Mouse (Mus musculus): Measurements from ENCODE around the gene Atp6v1e2. TPM values are rescaled to one million over a fixed set of nuclear protein-coding genes. Genes with fewer than 3 reads are reported as not detected.

Gene Atp6v1e2
- not detected in 2 replicates for polyA plus RNA-seq (2016; fragmentation: Nextera tagmentation; extraction: Ambion mirVana)

DNA sequence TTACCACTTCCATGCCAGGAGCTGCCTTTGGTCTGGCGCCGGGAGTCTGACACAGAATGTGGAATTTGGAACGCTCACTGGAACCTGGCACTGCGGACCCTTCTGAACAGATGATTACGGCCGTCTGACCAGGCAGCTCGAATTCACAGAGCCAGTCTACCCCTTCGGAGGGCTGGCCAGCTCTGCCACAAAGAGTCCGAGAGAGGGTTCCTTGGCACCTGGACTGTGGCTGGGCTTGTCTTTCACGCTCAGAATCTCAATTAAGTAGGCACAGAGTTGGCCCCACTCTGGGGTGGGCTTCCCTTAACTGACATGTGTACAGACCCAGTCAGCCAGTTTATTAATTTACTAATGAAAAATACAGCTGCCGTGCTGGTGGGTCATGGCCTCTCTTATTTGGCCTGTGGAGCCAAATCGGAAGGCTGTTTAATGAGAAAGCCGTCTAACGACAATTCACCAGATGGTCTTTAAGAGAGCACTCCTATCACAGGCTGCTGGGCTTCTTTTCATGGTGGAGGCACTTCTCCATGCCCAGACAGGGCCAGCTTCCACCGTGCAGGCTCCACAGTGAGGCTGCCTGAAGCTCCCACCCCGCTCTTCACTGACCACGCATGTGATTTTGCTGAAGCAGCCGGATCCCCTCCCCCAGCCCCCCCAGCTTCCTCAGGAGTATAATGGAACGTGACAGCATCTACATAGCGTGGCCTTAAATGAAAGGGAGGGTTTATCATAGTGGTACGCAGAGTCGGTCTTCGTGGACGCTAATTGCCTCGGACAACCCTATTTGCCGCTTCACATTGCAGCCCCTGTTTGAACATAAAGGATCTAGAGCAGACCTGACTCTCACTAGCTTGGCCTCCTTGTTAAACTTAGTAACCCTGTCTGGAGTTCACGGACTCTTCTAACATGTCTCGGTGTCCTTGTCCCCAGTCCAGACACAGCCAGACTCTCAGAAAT, at the start of gene Atp6v1e2:
Gene Atp6v1e2 (minus strand): TSS at position 58 of the 957 bp plus-strand sequence.
- no peak within 1 kb of the TSS for H3K4me3 ChIP-seq
- no peaks in the 10 kb centered on the region for H3K9me3 ChIP-seq (replicated peaks)
- no peak within 1 kb of the TSS for H3K27ac ChIP-seq
- no peak for ATAC-seq
- H3K27me3 ChIP-seq (replicated peaks): peaks cover 4% of the 10 kb centered on the region; the same call in 1 of the 2 replicates
- 83% methylated on average over 28 of the region's 28 CpGs for WGBS (ENCODE audit: insufficient replicate concordance)
- no peak within 1 kb of the TSS for H3K4me2 ChIP-seq
- H3K9ac ChIP-seq: no peak within 1 kb of the TSS
- H3K36me3 ChIP-seq: no peaks in the 10 kb centered on the region
- H3K4me1 ChIP-seq: no peaks in the 10 kb centered on the region

DNA sequence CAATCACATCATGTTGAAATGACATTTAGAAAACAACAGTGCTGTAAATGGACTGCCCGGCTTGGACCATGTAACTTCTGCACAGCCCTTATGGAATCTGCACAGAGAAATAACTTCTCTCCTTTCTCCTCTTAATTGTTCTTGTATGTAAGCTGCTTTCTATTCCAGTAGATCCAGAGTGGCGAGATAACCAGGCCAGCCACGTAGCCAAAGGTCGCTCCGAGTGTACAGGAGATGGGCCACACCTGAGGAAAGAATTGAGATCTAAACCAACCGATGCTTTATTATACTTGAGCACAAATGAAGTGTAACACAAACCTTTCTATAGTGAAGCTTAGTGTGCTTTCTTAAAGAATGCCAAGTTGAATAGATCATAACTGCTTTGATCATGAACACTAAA, 49.6 kb upstream of the Atp6v1e2 start:
- WGBS (ENCODE audit: insufficient replicate concordance): 78% methylated on average over 6 of the region's 6 CpGs
- ATAC-seq: no peak
- Histone ChIP-seq H3K4me2 (no peak overlapping the region), H3K27ac (no peak overlapping the region), H3K36me3 (peaks cover 5% of the 10 kb centered on the region; the same call in 1 of the 2 replicates), H3K4me3 (no peak overlapping the region), H3K9ac (no peak overlapping the region), H3K9me3 (replicated peaks) (no peaks in the 10 kb centered on the region), H3K27me3 (replicated peaks) (no peaks in the 10 kb centered on the region), H3K4me1 (no peaks in the 10 kb centered on the region)

DNA sequence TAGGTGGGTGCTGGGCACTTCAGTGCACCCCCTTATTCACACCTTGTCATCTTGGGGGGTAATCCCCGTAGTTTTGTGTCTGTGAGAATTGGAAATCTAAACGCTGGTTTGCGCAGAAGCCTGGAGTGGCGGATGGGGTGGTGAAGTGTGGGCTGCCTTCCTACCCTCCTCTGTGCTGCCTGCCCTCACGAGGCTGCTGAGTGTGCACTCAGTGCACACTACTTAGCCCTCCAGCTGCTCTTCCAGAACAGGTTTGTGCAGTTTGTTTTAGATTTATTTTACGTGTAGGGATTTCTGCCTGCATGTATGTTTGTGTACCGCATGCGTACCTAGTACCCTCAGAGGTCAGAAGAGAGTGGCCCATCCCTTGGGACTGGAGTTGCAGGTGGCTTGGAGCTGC, 43.6 kb upstream of the Atp6v1e2 start:
- H3K9ac ChIP-seq: no peak overlapping the region
- 85% methylated on average over 8 of the region's 8 CpGs for WGBS (ENCODE audit: insufficient replicate concordance)
- no peak overlapping the region for H3K4me3 ChIP-seq
- no peak for ATAC-seq
- H3K36me3 ChIP-seq: no peaks in the 10 kb centered on the region
- no peak overlapping the region for H3K27ac ChIP-seq
- H3K9me3 ChIP-seq (replicated peaks): no peaks in the 10 kb centered on the region
- no peak overlapping the region for H3K4me2 ChIP-seq
- peaks cover 7% of the 10 kb centered on the region; the same call in 1 of the 2 replicates for H3K4me1 ChIP-seq
- H3K27me3 ChIP-seq (replicated peaks): no peaks in the 10 kb centered on the region

DNA sequence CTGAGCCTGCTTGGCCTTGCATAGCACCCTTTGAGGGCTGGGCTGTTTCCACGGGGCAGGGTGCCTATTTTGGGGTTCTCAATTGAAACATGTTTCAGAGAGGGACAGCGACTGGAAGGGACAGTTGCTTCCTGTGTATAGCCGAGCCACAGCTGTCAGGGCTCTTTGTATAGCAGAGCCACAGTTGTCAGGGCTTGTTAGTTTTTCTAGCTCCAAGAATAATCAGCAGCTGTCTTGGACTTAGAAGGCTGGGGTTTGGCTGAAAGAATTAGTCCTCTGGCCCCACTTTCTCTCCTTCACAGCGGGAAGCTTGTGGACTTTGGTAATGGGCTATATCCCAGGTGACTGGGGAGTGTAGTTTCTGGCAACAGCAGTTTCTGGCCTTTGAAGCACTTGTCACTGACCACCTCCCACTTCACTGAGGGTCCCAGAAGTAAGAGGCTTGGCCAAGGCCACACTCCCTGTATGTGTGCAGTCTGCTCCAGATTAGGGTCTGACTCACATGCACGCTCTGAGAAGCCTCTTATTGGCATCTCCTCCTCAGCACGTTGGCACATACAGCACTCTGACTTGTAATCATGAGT, 41.0 kb upstream of the Atp6v1e2 start:
- Histone ChIP-seq H3K27me3 (replicated peaks) (no peaks in the 10 kb centered on the region), H3K4me2 (no peak overlapping the region), H3K27ac (no peak overlapping the region), H3K4me3 (no peak overlapping the region), H3K36me3 (no peaks in the 10 kb centered on the region), H3K9ac (no peak overlapping the region), H3K9me3 (replicated peaks) (no peaks in the 10 kb centered on the region), H3K4me1 (peaks cover 7% of the 10 kb centered on the region; the same call in 1 of the 2 replicates)
- 60% methylated on average over 6 of the region's 6 CpGs for WGBS (ENCODE audit: insufficient replicate concordance)
- no peak for ATAC-seq

DNA sequence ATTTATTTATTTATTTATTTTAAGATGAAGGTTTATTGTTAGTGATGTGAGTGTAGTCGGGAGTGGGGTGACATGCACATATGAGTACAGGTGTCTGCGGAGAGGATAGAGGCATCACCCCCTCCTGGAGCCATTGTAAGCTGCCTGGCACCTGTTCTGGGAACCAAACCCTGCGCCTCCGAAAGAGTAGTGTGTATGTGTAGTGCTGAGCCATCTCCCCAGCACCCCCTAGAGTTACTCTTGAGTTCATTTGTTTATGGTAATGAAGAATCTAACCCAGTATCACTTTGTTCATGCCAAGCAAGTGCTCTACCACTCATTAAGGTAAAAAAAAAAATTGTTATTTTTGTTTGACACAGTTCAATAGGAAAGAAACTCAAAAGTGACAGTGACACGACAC, 40.5 kb upstream of the Atp6v1e2 start:
- Histone ChIP-seq H3K27ac (no peak overlapping the region), H3K36me3 (no peaks in the 10 kb centered on the region), H3K4me3 (no peak overlapping the region), H3K9ac (no peak overlapping the region), H3K4me1 (peaks cover 7% of the 10 kb centered on the region; the same call in 1 of the 2 replicates), H3K27me3 (replicated peaks) (no peaks in the 10 kb centered on the region), H3K9me3 (replicated peaks) (no peaks in the 10 kb centered on the region), H3K4me2 (no peak overlapping the region)
- no peak for ATAC-seq
- WGBS (ENCODE audit: insufficient replicate concordance): 72% methylated on average over 5 of the region's 5 CpGs

DNA sequence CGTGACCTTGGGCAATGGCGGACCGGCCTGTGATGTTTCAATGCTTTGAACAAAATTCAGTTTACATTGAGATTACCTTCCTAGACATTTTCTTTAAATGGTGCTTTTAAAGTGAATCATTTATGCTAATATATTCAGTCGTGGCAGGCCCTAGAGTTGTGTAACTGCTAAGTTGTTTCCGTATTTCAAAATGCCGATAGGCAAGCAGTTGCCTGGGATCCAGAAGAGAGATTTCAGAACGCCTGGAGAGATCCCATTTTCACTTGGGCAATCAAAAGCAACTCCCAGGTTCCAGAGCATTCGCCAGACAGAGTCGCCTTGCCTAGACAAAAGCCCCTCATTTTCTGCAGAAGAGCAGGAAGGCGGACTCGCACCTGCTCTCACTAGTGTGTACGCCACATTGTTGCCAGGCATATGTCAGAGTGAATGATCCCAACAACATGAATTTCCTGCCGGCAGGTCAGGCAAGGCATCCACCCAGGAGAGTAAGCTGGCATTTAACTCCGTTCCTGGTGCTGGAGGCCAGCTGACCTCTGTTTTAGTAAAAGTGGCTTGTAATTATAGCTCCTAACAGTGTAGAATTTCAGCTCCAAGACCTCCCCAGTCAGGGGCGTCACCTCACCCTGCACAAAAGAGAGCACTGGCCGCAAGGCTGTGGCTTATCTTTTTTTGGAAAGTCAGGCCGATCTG, 38.9 kb upstream of the Atp6v1e2 start:
- H3K4me1 ChIP-seq: peaks cover 7% of the 10 kb centered on the region; the same call in 1 of the 2 replicates
- 65% methylated on average over 17 of the region's 17 CpGs for WGBS (ENCODE audit: insufficient replicate concordance)
- no peaks in the 10 kb centered on the region for H3K9me3 ChIP-seq (replicated peaks)
- H3K27ac ChIP-seq: no peak overlapping the region
- ATAC-seq: no peak
- no peaks in the 10 kb centered on the region for H3K27me3 ChIP-seq (replicated peaks)
- no peak overlapping the region for H3K9ac ChIP-seq
- no peak overlapping the region for H3K4me3 ChIP-seq
- H3K36me3 ChIP-seq: no peaks in the 10 kb centered on the region
- H3K4me2 ChIP-seq: no peak overlapping the region

DNA sequence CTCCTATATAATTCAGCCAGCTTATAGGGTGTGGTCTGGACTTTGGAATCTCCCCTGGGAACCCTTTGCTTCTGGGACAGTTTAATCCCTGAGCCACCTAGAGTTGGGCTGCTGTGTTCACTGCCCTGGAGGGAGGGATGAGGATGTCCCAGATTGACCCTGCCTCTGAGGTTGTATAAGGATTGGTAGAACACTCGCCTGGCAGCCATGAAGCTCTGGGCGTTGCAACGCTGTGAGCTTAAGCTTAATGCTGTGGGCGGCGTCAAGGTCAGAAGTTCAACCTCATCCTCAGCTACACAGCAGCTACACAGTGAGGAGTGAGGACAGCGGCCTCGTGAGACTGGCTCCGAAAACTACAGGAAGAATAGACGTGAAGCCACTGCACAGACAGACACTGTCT, 34.8 kb upstream of the Atp6v1e2 start:
- WGBS (ENCODE audit: insufficient replicate concordance): 75% methylated on average over 9 of the region's 9 CpGs
- no peak for ATAC-seq
- no peaks in the 10 kb centered on the region for H3K36me3 ChIP-seq

DNA sequence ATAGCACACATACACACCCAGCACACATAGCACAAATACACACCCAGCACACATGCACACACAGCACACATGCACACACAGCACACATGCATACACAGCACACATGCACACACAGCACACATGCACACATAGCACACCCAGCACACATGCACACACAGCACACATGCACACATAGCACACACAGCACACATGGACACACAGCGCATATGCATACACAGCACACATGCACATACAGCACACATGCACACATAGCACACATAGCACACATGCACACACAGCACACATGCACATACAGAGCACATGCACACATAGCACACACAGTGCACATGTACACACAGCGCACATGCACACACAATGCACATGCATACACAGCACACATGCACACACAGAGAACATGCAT, 34.0 kb upstream of the Atp6v1e2 start:
- Histone ChIP-seq H3K4me2 (no peak overlapping the region), H3K9ac (no peak overlapping the region), H3K27ac (no peak overlapping the region), H3K4me3 (no peak overlapping the region), H3K4me1 (peaks cover 1% of the 10 kb centered on the region; the same call in 1 of the 2 replicates), H3K36me3 (no peaks in the 10 kb centered on the region), H3K27me3 (replicated peaks) (no peaks in the 10 kb centered on the region), H3K9me3 (replicated peaks) (no peaks in the 10 kb centered on the region)
- 87% methylated on average over 2 of the region's 2 CpGs for WGBS (ENCODE audit: insufficient replicate concordance)
- ATAC-seq: no peak

More for the DNA sequence above, 34.8 kb upstream of the Atp6v1e2 start:
- Histone ChIP-seq H3K4me3 (no peak overlapping the region), H3K4me1 (peaks cover 7% of the 10 kb centered on the region; the same call in 1 of the 2 replicates), H3K4me2 (no peak overlapping the region), H3K9ac (no peak overlapping the region), H3K9me3 (replicated peaks) (no peaks in the 10 kb centered on the region), H3K27ac (no peak overlapping the region), H3K27me3 (replicated peaks) (no peaks in the 10 kb centered on the region)

DNA sequence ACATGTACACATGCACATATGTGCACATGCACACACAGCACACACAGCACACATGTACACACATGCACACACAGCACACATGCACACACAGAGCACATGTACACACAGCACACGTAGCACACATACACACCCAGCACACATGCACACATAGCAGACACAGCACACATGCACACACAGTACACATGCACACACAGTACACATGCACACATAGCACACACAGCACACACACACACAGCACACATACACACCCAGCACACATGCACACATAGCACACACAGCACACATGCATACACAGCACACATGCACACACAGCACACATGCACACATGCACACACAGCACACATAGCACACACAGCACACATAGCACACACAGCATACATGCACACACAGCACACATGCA, 33.5 kb upstream of the Atp6v1e2 start:
- no peak for ATAC-seq
- Histone ChIP-seq H3K4me2 (no peak overlapping the region), H3K9me3 (replicated peaks) (no peaks in the 10 kb centered on the region), H3K36me3 (no peaks in the 10 kb centered on the region), H3K4me1 (no peaks in the 10 kb centered on the region), H3K9ac (no peak overlapping the region), H3K4me3 (no peak overlapping the region), H3K27ac (no peak overlapping the region), H3K27me3 (replicated peaks) (no peaks in the 10 kb centered on the region)
- WGBS (ENCODE audit: insufficient replicate concordance): 62% methylated on average over 1 of the region's 1 CpGs

DNA sequence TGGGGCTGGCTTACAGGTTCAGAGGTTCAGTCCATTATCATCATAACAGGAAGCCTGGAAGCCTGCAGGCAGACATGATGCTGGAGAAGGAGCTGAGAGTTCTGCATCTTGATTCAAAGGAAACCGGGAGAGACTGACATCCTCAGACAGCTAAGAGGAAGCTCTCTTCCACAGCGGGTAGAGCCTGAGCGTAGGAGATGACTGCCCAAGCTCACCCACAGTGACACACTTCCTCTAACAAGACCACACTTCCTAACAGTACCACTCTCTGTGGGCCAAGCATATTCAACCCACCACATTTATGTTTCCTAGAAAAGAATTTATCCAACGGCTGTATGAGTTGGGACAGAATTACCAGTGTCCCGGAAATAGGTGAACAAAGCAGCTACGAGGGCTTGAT, 30.8 kb upstream of the Atp6v1e2 start:
- no peak overlapping the region for H3K4me3 ChIP-seq
- H3K4me2 ChIP-seq: no peak overlapping the region
- H3K4me1 ChIP-seq: no peaks in the 10 kb centered on the region
- WGBS (ENCODE audit: insufficient replicate concordance): 51% methylated on average over 6 of the region's 6 CpGs
- 0 out of 2 replicates have a peak, but pooled peaks cover 3% of the 10 kb centered on the region for H3K36me3 ChIP-seq
- no peak overlapping the region for H3K27ac ChIP-seq
- no peak for ATAC-seq
- no peak overlapping the region for H3K9ac ChIP-seq
- no peaks in the 10 kb centered on the region for H3K27me3 ChIP-seq (replicated peaks)
- H3K9me3 ChIP-seq (replicated peaks): no peaks in the 10 kb centered on the region

DNA sequence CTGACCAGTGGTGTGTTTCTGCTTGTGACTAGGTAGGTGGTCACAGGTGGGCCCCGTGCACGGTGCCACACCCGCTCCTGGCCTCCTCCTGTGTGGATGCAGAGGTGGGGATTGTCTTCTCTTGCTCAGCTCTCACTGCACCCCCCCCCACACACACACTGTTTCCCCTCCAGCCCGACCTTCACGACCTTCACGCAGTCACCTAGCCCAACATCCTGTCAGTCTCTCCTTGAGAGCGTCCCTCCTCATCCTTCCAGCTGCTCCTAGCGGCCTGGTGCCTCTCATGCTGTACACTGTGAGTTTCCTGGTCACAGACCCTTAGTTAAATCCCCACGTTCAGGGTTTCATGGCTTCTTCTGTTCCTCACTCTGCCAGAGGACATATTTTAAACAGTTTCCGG, 28.7 kb upstream of the Atp6v1e2 start:
- no peaks in the 10 kb centered on the region for H3K9me3 ChIP-seq (replicated peaks)
- H3K9ac ChIP-seq: no peak overlapping the region
- ATAC-seq: no peak
- 0 out of 2 replicates have a peak, but pooled peaks cover 3% of the 10 kb centered on the region for H3K36me3 ChIP-seq
- H3K27me3 ChIP-seq (replicated peaks): no peaks in the 10 kb centered on the region
- H3K4me2 ChIP-seq: no peak overlapping the region
- H3K27ac ChIP-seq: no peak overlapping the region
- WGBS (ENCODE audit: insufficient replicate concordance): 64% methylated on average over 10 of the region's 10 CpGs
- H3K4me1 ChIP-seq: 0 out of 2 replicates have a peak, but pooled peaks cover 3% of the 10 kb centered on the region
- H3K4me3 ChIP-seq: no peak overlapping the region

DNA sequence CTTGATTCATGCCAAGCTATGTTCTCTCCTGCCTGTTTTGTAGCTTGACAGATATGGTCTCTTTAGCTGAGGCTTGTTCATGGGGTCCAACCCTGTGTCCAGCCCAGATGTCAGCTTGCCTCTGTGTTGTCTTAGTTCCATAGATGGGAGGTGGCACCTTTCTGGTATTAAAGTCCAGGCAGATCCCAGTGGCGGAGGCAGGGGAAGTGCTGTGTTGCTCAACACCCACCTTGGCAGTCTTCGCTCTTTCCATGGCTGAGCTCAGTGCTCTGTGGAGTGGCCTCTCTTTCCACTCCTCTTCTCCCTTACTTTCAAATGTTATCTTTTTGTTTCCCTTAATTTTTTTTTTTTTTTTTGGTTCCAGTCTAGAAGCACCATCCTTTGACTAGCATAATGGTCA, 25.4 kb upstream of the Atp6v1e2 start:
- Histone ChIP-seq H3K27me3 (replicated peaks) (no peaks in the 10 kb centered on the region), H3K9ac (no peak overlapping the region), H3K36me3 (peaks cover 14% of the 10 kb centered on the region), H3K9me3 (replicated peaks) (no peaks in the 10 kb centered on the region), H3K4me3 (no peak overlapping the region), H3K4me1 (0 out of 2 replicates have a peak, but pooled peaks cover 3% of the 10 kb centered on the region), H3K4me2 (no peak overlapping the region), H3K27ac (no peak overlapping the region)
- WGBS (ENCODE audit: insufficient replicate concordance): 74% methylated on average over 2 of the region's 2 CpGs
- ATAC-seq: no peak
